Mouse (Mus musculus): ENCODE results near the gene Use1. TPM values are rescaled to one million over a fixed set of nuclear protein-coding genes. Genes with fewer than 3 reads are reported as not detected.

The Use1 gene
- polyA plus RNA-seq, 1 experiment from 2014 or later = 119 TPM

DNA sequence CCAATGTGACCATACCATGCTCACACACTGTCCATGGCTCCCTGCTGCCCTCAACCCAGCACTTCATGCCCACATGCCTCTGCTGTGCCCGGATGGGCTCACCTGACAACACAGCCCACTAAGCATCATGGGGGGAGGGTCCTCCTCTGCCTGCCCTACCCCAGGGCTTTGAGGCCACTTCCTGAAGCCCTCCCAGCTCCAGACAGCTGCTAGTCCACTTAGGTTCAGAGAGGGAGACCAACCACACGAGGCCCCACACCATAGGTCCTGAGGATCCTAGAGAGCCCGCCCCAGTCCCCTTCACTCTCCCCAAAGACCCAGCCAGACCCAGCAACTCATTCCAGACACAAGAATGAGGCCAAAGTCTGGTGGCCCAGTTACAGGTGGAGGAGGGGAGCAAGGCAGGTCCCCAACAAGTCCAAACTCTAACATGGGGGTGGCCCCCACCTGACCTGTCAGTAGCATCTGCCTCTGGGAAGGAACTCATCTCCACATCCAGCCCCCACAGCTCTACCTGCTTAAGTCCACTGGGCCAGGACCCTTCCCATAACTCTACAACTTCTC is 12.9 kb downstream of the Use1 start:
- Histone ChIP-seq H3K36me3 (replicated peaks) (no peaks in the 10 kb centered on the region), H3K27ac (no peak overlapping the region), H3K9ac (peak overlapping the region; percentile 76; the same call in 1 of the 2 replicates), H3K4me2 (peak overlapping the region; percentile 93), H3K27me3 (replicated peaks) (peaks cover 3% of the 10 kb centered on the region; the same call in 1 of the 2 replicates), H3K9me3 (no peaks in the 10 kb centered on the region), H3K4me1 (peaks cover 54% of the 10 kb centered on the region), H3K4me3 (peak overlapping the region; percentile 74)
- ATAC-seq (replicated peaks) = no peak
- WGBS = 41% methylated on average over 3 of the region's 3 CpGs

DNA sequence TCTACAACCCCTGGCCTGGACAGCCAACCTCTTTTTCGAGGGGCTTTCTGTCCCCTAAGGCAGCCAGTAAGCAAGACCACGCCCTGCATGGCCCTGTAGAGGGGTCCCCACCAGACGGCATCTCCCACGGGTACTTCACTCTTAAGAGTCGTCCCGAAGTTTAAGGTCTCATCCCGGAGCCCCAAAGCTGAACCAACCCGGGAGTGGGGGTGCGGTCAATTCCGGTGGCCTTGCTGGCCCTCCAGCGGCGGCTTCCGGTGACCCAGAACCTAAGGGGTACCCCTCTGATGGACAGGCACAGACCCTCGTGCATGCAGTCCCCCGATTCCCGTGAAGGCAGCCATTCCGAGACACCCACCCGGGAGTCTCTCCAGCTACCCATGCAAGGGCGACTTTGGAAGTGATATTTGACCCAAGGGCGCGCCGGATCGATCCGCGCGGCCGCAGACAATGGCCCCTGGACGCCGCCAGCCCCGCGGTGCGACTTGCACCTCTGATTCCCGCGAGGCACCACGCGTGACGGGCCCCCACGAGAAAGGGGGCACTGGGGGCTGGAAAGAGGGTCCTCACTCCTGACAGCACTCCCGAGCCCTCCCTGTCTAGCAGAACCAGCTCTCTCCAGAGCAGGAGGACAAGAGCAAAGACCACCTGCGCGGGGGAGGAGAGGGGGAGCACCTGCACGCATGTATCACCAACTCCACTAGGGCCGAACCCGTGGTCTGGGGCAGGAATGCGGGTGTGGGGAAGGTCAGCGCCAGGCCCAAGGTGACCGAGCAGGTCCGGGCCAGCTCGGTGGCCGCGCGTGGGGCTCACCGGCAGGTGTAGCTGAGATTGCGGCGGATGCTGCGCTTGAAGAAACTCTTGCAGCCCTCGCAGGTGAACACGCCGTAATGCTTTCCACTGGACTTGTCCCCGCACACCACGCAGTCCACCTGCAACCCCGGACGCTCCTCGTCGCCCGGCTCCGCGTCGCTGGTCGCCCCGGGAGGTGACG is 13.8 kb downstream of the Use1 start:
- WGBS = under 1% methylated on average over 72 of the region's 72 CpGs
- 0 out of 2 replicates have a peak, but pooled peaks have one; percentile 1 for ATAC-seq (replicated peaks)
- Histone ChIP-seq H3K4me1 (peaks cover 53% of the 10 kb centered on the region), H3K4me3 (peak overlapping the region; percentile 74), H3K9me3 (no peaks in the 10 kb centered on the region), H3K9ac (peak overlapping the region; percentile 76), H3K27me3 (replicated peaks) (peaks cover 3% of the 10 kb centered on the region; the same call in 1 of the 2 replicates), H3K4me2 (peak overlapping the region; percentile 93), H3K27ac (no peak overlapping the region), H3K36me3 (replicated peaks) (no peaks in the 10 kb centered on the region)

DNA sequence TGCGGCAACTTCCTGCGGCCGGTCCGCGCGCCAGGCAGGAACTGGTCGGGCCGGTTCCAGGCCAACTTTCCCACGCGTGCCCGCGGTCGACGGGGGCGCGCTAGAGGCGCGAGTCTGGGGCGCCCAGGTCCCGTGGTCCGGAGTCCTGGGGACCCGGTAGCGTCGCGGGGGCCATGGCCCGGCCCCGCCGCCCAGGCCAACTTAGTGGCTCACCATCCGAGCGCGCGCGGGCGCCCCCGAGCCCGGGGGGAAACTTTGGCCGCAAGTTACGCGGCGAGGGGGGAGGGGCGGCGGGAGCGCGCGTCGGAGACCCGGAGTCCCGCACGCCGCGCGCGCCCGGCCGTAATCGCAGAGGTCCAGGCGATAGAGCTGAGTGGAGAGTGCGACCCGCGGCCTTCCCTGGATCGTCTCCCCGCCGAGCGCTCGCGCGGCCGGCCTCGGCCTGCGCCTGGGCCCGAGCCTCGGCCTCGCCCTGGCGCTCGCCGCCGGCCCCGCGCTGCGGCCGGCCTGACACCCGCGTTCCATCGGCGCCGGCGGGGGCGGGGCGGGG is 14.8 kb downstream of the Use1 start, which contains the start of gene Nr2f6:
Gene Nr2f6 (minus strand): TSS at position 540 of the 550 bp plus-strand sequence.
- ATAC-seq (replicated peaks) = peak; percentile 68
- peak within 1 kb of the TSS; percentile 93 for H3K4me2 ChIP-seq
- H3K4me3 ChIP-seq = peak within 1 kb of the TSS; percentile 74
- H3K9me3 ChIP-seq = no peaks in the 10 kb centered on the region
- H3K36me3 ChIP-seq (replicated peaks) = no peaks in the 10 kb centered on the region
- peaks cover 43% of the 10 kb centered on the region for H3K4me1 ChIP-seq
- H3K27me3 ChIP-seq (replicated peaks) = peaks cover 3% of the 10 kb centered on the region; the same call in 1 of the 2 replicates
- under 1% methylated on average over 81 of the region's 89 CpGs for whole genome bisulfite sequencing
- peak within 1 kb of the TSS; percentile 85 for H3K27ac ChIP-seq
- H3K9ac ChIP-seq = peak within 1 kb of the TSS; percentile 76

DNA sequence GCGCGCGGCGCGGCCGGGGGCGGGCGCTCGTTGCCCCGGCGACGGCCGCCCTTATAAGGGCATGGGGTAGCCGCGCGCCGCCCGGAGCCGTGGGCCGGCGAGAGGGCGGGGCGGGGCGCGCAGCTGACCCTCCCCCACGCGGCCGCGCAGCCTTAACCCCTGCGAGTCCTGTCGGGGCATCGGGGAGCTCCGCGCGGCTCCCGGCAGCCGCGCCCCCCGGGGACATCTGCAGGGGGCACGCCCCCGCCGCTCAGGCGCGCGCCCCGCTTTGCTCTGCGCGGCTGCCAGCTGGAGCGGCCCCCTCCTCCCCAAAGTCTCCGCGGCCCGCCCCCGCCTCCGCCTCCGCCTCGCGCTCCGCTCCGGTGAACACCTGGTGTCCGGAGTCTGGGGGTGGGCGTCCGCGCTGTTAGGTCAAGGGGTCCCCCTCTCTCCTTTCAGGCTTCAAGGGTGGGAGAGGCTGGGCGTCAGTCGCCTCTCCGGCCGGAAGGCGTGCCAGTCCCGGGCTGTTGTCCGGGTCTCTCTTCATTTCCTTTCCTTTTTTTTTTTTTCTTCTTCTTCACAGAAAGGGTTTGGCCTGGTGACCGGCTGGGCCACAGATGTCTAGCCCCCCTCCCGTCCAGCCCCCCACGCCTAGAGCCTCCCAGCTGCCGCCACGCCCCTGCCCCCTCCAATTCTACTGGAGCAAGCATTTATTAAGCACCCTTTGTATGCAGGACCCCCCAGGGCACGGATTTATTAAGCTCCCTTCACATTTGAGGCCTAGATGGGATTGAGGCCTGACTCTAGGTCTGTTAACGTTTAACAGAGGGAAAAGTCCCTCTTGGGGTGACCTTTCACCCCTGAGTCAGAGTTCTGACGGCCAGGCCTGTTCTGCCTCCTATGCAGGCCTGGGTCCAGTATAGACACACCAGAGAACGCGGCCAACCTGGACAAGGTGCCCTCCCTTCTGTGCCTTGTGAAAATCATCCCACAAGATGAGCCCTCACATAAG is 15.6 kb downstream of the Use1 start:
- Histone ChIP-seq H3K4me1 (peaks cover 37% of the 10 kb centered on the region), H3K27me3 (replicated peaks) (peaks cover 3% of the 10 kb centered on the region; the same call in 1 of the 2 replicates), H3K9ac (peak overlapping the region; percentile 76), H3K4me3 (peak overlapping the region; percentile 74), H3K27ac (peak overlapping the region; percentile 85), H3K9me3 (no peaks in the 10 kb centered on the region), H3K4me2 (peak overlapping the region; percentile 93), H3K36me3 (replicated peaks) (no peaks in the 10 kb centered on the region)
- WGBS = 2% methylated on average over 46 of the region's 80 CpGs
- peak; percentile 86 for ATAC-seq (replicated peaks)

DNA sequence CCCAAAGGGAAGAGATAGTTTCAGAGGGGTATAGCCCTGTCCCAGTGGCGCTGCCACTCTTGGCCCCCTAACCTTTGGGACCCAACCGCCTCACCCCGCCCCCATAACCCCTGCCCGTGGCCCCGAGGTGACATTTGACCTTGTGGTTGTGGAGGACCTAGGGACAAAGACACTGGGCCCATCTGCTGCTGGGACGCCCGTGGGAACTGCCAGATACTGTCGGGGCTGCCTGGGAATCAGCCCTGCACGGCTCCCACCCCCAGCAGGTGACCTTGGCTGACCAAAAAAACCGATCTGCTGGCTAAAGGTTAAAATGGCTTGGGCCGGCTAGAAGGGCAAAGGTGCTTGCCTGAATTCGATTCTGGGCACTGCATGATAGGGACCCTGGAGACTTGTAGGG is 16.7 kb downstream of the Use1 start:
- no peak overlapping the region for H3K4me2 ChIP-seq
- 8% methylated on average over 12 of the region's 12 CpGs for WGBS
- H3K4me1 ChIP-seq = peaks cover 37% of the 10 kb centered on the region
- no peaks in the 10 kb centered on the region for H3K9me3 ChIP-seq
- no peak overlapping the region for H3K9ac ChIP-seq
- no peak for ATAC-seq (replicated peaks)
- H3K27ac ChIP-seq = peak overlapping the region; percentile 85
- H3K4me3 ChIP-seq = no peak overlapping the region
- H3K27me3 ChIP-seq (replicated peaks) = no peaks in the 10 kb centered on the region
- H3K36me3 ChIP-seq (replicated peaks) = no peaks in the 10 kb centered on the region

DNA sequence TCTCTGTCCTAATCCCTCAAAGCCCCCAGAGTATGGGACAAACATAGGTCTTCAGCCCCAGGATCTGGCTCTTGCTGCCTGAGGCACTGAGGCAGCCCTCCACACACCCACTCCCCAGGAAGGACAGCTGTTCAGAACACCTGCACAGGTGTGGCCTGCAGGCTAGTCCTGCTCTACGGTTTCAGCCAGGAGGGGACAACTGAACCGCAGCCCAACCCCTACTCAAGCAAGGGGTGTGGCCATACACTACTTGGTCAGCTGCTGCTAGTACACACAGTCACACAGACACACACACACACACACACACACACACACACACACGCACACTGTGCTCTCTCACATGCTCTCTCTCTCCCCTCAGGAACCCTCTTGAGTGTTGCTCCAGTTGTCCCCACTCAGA is 17.2 kb downstream of the Use1 start:
- no peaks in the 10 kb centered on the region for H3K27me3 ChIP-seq (replicated peaks)
- no peak overlapping the region for H3K9ac ChIP-seq
- no peak overlapping the region for H3K4me3 ChIP-seq
- no peak overlapping the region for H3K4me2 ChIP-seq
- 33% methylated on average over 3 of the region's 3 CpGs for WGBS
- H3K4me1 ChIP-seq = peaks cover 33% of the 10 kb centered on the region
- ATAC-seq (replicated peaks) = no peak
- no peak overlapping the region for H3K27ac ChIP-seq
- no peaks in the 10 kb centered on the region for H3K9me3 ChIP-seq
- H3K36me3 ChIP-seq (replicated peaks) = no peaks in the 10 kb centered on the region

DNA sequence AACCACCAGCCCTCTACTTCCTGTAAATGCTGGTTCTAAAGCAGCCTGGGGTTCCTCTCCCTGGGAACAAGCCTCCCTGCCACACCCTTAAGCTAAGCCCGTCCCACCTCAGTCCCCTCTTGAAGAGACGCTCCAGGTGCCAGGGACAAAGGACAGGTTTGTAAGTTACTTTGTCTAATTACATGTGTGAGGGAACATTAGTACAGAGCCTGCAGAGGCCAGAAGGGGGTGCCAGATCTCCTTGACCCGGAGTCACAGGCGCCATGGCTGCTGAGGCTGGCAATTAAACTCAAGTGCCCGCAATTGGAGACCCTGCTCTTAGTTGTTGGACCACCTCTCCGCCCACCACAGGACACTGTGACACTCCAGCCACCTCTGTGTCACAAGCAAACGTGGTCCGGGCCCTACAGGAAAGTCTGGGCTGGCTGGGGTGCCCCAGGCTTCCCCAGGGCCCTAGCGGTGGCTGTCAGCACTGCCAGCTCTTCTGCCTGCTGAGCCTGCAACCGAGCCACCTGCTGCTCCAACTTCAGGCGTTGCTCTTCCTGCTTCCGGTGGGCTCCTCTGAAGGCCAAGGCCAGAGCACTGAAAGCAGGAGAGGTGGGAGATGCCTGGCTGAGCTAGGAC is 18.7 kb downstream of the Use1 start:
- no peaks in the 10 kb centered on the region for H3K36me3 ChIP-seq (replicated peaks)
- no peak overlapping the region for H3K4me2 ChIP-seq
- no peaks in the 10 kb centered on the region for H3K27me3 ChIP-seq (replicated peaks)
- H3K4me1 ChIP-seq = peaks cover 19% of the 10 kb centered on the region
- H3K9me3 ChIP-seq = no peaks in the 10 kb centered on the region
- H3K27ac ChIP-seq = no peak overlapping the region
- WGBS = 73% methylated on average over 12 of the region's 12 CpGs
- no peak overlapping the region for H3K4me3 ChIP-seq
- no peak for ATAC-seq (replicated peaks)
- H3K9ac ChIP-seq = no peak overlapping the region

DNA sequence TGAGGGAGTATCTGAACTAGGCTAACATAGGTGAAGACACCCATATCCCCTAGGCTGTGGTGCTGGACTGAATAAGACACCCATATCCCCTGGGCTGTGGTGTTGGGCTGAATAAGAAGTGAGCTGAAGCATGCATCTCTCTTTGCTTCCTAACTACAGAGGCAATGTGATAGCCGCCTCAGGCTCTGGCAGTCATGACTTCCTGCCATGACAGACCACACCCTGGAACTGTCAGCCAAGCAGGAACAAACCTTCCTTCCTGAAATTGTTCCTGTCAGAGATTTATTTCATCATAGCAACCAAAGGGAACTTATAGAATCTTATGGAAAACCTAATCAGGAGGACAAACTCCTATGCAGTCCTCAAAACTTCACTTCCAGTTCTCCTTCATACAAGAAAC is 21.6 kb downstream of the Use1 start:
- Histone ChIP-seq H3K4me2 (no peak overlapping the region), H3K9me3 (no peaks in the 10 kb centered on the region), H3K9ac (no peak overlapping the region), H3K4me3 (no peak overlapping the region), H3K4me1 (no peaks in the 10 kb centered on the region), H3K27me3 (replicated peaks) (no peaks in the 10 kb centered on the region), H3K27ac (no peak overlapping the region), H3K36me3 (replicated peaks) (no peaks in the 10 kb centered on the region)
- ATAC-seq (replicated peaks) = no peak
- 80% methylated on average over 1 of the region's 1 CpGs for WGBS

DNA sequence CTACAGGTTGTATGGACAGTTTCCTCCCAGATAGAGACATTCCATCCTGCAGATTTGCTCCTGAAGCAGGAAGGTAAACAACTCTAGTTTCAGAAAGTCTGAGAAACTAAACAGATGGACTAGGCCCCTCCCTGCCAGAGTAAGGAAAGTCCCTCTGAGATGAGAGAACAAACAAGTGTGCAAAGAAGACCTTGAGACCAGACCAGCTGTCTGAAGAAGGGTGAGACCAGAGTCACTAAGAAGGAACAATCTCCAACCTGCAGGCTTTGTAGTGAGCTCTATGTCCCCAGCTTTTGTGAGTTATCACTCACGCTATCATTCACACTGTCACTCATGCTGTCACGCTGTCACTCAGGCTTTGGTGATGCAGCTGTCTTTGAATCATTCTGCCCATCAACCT is 25.0 kb downstream of the Use1 start:
- H3K36me3 ChIP-seq (replicated peaks) = no peaks in the 10 kb centered on the region
- H3K4me1 ChIP-seq = 0 out of 2 replicates have a peak, but pooled peaks cover 4% of the 10 kb centered on the region
- H3K4me3 ChIP-seq = no peak overlapping the region
- H3K9ac ChIP-seq = no peak overlapping the region
- ATAC-seq (replicated peaks) = no peak
- H3K27me3 ChIP-seq (replicated peaks) = no peaks in the 10 kb centered on the region
- no peak overlapping the region for H3K27ac ChIP-seq
- no peaks in the 10 kb centered on the region for H3K9me3 ChIP-seq
- 95% methylated on average over 2 of the region's 2 CpGs for WGBS
- no peak overlapping the region for H3K4me2 ChIP-seq

DNA sequence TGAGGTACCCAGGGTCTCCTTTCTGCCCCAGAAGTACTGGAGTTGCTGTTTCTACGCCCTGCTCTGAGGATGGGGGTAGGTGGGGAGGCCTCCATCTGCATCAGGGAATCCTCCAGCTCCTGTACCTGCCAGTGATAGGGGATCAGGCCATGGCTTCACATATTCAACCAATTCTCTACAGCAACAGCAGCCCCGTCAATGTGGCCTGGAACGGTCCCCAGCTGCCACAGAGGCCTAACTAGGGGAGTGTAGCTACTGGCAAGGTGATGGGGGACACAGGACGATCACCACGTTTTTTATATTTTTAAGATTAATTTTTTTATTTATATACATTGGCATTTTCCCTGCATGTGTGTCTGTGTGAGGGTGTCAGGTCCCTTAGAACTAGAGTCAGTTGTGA is 25.7 kb downstream of the Use1 start:
- no peak for ATAC-seq (replicated peaks)
- no peaks in the 10 kb centered on the region for H3K27me3 ChIP-seq (replicated peaks)
- no peaks in the 10 kb centered on the region for H3K36me3 ChIP-seq (replicated peaks)
- no peak overlapping the region for H3K9ac ChIP-seq
- no peak overlapping the region for H3K27ac ChIP-seq
- WGBS = 75% methylated on average over 5 of the region's 5 CpGs
- H3K4me1 ChIP-seq = peaks cover 8% of the 10 kb centered on the region
- no peaks in the 10 kb centered on the region for H3K9me3 ChIP-seq
- no peak overlapping the region for H3K4me3 ChIP-seq
- H3K4me2 ChIP-seq = no peak overlapping the region

DNA sequence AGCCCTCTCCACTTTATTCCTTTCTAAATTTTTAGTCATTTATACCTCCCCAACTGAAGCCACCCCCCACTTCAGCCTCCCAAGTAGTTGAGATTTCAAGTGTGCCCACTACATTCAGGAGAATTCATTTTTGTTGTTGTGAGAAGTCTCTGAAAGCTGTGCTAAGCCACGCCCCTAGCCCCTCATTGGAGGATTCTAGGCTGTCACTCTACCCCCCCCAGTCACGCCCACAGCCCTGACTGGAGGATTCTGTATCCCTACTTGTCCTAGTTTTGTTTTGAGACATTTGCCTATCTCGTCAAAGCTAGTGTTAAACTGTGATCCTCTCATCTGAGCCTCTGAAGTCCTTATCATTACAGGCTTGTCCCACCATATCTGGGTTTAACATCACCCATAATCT is 26.2 kb downstream of the Use1 start:
- Histone ChIP-seq H3K36me3 (replicated peaks) (no peaks in the 10 kb centered on the region), H3K4me3 (no peak overlapping the region), H3K4me1 (peaks cover 13% of the 10 kb centered on the region), H3K9ac (no peak overlapping the region), H3K4me2 (no peak overlapping the region), H3K9me3 (no peaks in the 10 kb centered on the region), H3K27me3 (replicated peaks) (no peaks in the 10 kb centered on the region), H3K27ac (no peak overlapping the region)
- no peak for ATAC-seq (replicated peaks)
- 14% methylated on average over 3 of the region's 3 CpGs for WGBS

Data from midbrain, embryonic 15.5 days (tissue).